Mouse (Mus musculus): ENCODE results near the gene Ltb4r2.

The Ltb4r2 gene

GRCm38 (mm10) chr14:55783171-55783957 is 22.1 kb downstream of the Ltb4r2 start:
- DNase-seq, result no peak

DNA sequence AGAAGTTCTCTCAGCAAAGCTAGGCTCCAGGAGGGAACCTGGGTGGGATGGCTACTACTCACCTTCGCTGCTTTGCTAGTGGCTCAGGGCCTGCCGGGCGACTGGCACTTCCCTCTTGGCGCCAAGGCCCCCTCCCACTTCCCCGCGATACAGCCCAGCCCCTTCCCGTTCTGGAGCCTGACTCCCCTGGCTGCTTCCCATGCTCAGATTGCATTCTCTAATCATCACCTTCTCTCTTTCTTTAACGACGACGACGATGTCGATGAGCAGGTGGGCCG is 22.7 kb downstream of the Ltb4r2 start, which contains the start of gene Adcy4:
Gene Adcy4, minus strand, starts transcription at position 138 of the 278 bp plus-strand sequence.
- DNase-seq, result no peak

- no peak for DNase-seq
Observed at GRCm38 (mm10) chr14:55785195-55785594, 24.0 kb downstream of the Ltb4r2 start.

DNA sequence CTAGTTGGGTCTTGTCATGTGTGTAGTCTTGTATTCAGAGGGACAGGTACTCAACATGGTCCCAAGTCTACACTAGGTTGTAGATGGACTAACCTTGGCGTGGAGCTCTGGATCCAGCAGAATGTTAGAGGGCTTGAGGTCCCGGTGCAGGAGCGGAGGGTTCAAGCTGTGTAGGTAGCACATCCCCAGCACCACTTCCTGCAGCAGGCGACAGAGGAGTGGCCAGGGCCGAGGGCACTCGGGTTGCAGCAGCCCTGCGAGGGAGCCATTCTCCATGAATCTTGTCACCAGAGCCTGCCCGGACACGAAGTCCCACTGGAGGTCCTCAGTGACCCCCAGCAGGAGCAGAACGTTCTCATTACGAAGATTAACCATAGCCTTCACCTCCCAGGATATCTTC is 26.5 kb downstream of the Ltb4r2 start:
- no peak for DNase-seq

DNA sequence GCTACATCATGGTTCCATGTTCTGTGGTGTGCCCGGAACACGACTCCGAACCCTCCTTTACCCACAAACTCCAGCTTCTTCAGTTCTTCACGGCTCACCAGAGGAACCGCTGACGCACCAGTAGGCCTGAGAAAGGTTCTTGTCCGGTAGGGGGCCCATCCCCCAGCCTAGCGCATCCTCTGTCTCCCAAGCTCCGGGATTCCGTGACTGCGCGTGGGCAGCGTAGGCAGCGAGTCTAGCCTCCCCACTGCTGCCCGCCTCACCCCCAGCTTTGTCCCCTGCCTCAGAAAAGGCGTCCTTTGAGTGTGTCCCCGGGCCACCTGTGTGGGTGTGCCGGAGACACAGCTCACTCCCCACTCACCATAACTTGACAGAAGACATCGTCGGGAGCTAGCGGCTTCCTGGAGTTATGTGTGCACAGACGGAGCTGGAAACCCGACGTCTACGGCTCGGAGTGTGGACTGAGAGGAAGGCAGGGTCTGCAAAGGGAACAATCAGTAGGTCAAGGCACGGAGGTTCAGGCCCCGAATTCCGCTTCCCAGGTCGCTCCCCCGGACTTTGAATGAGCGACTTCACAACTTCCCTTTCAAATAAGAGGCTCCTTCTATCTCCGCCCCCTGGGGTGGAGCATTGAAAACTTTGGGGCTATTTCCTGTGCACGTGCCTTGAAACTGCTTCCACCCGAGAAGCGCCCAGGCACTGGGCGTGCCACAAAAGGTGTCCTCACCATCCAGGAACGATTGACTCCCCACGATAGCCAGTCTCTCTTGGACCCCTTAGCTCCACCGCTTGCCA is 27.2 kb downstream of the Ltb4r2 start, which contains the start of gene Ripk3:
Gene Ripk3, minus strand, starts transcription at position 610 of the 795 bp plus-strand sequence.
- DNase-seq, result no peak

- DNase-seq, result no peak
Observed at GRCm38 (mm10) chr14:55793461-55793860, 32.2 kb downstream of the Ltb4r2 start.

- DNase-seq, result no peak
Observed at GRCm38 (mm10) chr14:55793946-55794345, 32.7 kb downstream of the Ltb4r2 start.

- DNase-seq, result no peak
Observed at GRCm38 (mm10) chr14:55795380-55796163, 34.3 kb downstream of the Ltb4r2 start.
